Mouse (Mus musculus): ENCODE data around the gene Macrod2. TPM values are rescaled to one million over a fixed set of nuclear protein-coding genes. Genes with fewer than 3 reads are reported as not detected.

Macrod2 gene
- total RNA-seq, 2 experiments from 2014 or later: 51.0 to 52.7 TPM

DNA sequence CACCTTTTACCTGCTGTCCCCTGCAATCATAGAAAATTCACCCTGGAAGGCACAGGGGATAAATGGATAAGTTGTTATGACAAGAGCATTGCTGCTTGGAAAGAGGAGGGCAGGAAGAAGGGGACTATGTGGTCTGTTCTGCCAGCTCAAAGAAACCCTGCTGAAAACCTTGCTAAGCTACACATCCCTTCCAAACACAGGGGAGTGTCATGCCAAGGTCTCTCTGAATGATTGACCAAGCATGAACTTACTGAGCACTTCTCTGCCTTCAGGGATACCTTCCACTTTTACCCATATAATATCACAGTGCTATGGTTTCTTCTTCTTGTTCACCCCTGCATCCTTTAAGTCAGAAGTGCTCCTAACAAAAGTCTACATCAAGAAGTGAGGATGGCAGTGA, 1502.8 kb downstream of the Macrod2 start:
- no peak for DNase-seq (ENCODE audit: low spot score in 2 of 2)

DNA sequence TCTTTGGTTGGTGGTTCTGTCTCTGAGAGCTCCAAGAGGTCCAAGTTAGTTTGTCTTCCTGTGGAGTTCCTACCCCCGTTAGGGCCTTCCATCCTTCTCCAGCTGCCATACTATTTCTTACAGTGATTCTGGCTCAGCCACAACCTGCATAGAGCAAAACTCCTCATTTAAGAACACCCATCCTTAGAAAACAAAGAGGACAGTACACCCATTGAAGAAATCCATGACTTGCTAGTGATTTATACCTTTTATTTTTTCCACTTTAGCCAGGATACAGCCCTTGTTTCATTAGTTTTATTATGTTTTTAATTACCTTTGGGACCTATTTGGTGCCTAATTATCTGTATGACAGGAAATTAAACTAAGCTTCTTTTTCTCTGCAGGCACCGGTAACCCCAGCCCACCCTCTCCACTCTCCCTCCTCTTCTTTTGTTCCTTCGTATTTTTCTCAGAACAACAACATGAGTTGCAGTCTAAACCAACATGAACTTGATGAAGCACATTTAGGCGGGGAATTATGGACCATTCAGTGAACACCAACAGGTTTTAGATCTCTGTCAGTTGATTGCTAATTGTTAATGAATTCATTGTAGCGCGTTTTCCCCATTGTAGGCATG, 1516.8 kb downstream of the Macrod2 start:
- DNase-seq (ENCODE audit: low spot score in 2 of 2): no peak

DNA sequence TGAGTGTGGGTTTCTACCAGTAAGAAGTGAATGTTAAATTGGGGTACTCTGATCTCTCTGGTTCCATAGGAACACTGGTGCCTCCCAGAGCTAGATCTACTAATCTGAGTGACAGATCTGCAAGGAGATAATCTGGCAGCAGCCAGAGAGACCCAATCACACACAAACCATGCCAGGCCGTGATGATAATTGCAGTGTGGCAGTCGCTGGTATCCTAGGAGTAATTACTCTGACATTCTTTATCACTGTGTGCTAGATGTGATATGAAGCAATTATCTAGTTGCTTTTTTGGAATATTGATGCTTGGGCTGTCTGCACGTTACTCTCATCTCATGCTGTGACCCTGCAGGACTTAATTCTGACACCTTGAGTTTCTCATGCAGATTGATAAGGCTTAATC, 1518.4 kb downstream of the Macrod2 start:
- DNase-seq (ENCODE audit: low spot score in 2 of 2): no peak

DNA sequence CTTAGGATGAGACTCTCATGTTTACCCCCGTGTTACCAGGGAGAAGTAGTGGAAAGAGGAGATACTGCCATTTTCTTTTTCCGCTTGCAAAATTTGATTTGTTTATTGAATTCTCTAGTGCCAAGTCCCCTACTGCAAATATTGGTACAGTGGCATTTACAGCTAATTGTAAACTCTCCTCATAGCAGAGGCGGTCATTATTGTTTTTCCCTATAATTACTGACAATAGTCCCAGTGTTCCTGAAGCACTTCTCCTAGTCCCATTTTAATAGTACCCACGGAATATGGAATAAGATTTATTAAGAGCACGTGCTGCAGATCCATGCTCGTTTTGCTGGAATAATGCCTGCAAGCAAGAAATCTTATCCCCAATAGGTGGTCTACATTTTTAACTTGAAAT, 1518.8 kb downstream of the Macrod2 start:
- no peak for DNase-seq (ENCODE audit: low spot score in 2 of 2)

- no peak for DNase-seq (ENCODE audit: low spot score in 2 of 2)
Measured at GRCm38 (mm10) chr2:141920377-141920992, 1525.4 kb downstream of the Macrod2 start.

GRCm38 (mm10) chr2:141935130-141935529, 1540.0 kb downstream of the Macrod2 start:
- DNase-seq (ENCODE audit: low spot score in 2 of 2): no peak

DNA sequence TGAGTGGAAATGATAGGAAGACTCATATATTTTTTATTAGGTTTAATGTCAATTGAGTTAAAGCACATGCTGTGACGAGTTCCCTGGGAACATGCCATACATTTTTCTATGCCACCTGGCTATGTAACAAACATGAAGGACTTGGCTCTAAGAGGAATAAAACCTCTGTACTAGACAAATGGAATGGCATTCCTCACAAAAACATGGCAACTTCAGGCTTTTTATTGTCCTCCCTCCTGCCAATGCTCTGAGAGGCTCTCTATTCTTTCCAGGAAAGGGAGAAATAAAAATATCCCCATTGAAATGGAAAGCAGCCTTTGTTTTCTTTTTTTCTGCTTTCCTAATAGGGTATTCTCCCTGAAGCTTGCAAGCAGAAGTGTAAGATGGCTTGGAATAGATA, 1559.7 kb downstream of the Macrod2 start:
- no peak for DNase-seq (ENCODE audit: low spot score in 2 of 2)

GRCm38 (mm10) chr2:141955197-141955596, 1560.1 kb downstream of the Macrod2 start:
- DNase-seq (ENCODE audit: low spot score in 2 of 2): no peak

DNA sequence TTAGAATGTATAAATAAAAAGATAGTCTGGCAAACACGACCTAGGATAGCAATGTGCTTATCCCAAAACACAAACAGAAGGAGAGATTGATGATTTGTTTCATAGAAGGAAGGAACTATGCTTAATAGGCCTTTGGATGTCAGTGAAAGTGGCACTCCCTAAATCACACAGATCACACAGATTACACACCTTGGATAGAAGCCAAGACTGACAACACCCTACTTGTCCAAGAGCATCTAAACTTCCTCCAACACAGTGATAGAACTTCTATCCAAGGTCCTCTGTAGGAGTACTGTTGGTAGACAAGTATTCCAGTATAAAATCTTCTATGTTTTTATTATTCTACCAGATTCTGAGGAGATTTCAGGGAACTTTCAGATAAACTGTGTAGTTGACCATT, 1567.8 kb downstream of the Macrod2 start:
- DNase-seq (ENCODE audit: low spot score in 2 of 2): no peak

DNA sequence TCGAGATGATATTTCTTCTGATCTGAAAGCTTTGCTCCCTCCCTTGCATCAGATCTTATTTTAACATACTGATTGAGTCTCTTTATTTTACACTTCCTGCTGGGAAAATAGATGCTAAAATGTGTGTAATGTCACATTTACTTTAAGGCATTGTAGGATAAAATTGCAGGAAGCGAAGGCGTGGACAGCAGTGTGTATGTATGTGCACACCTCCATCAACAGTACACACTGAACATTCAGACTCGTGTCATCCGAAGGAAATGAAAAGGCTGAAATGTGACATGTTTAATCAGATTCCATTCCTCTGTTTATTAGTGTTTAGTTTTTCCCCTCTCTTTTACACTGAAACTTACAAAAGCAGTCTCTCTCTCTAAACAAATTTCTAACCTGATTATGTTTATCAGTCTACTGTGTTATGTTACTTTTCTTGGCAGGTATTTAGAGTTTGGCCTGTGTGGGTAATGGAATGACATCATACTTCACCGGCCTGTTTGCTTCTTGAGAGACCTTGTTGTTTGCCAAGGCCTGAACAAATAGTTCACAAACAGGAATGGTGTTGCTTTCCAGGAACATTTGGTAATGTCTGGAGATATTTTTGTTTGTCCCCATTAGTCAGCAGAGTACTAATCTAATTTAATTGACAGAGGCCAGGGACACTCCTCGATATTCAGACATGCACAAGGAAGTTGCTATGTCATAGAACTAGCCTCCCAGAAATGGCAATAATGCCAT, 1588.7 kb downstream of the Macrod2 start:
- DNase-seq (ENCODE audit: low spot score in 2 of 2): no peak

DNA sequence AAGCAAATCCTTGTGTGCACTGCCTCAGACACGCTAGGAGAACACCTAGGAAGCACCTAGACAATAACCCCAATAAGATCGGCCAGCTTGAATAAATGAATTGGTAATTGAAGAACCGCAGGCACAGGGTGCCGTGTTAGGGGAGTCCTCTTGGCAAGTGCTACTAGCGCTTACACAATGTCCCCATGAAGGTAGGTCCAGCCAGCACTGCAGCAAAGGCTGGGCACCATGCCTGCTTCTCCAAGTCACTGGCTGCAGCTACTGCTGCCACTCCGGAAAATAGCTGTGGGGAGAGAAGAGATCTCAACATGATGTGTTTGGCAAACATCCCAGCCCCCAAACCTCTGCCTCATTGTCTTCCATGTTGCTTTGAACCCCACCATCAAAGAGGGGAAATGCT, 1603.8 kb downstream of the Macrod2 start:
- peak; percentile 28 to 38 for DNase-seq (ENCODE audit: low spot score in 2 of 2)

GRCm38 (mm10) chr2:142024534-142025155, 1629.5 kb downstream of the Macrod2 start:
- no peak for DNase-seq (ENCODE audit: low spot score in 2 of 2)

GRCm38 (mm10) chr2:142026721-142027120, 1631.6 kb downstream of the Macrod2 start:
- no peak for DNase-seq (ENCODE audit: low spot score in 2 of 2)

GRCm38 (mm10) chr2:142030756-142031646, 1635.9 kb downstream of the Macrod2 start:
- DNase-seq (ENCODE audit: low spot score in 2 of 2): no peak

- DNase-seq (ENCODE audit: low spot score in 2 of 2): no peak
Measured at GRCm38 (mm10) chr2:142055576-142055975, 1660.5 kb downstream of the Macrod2 start.

DNA sequence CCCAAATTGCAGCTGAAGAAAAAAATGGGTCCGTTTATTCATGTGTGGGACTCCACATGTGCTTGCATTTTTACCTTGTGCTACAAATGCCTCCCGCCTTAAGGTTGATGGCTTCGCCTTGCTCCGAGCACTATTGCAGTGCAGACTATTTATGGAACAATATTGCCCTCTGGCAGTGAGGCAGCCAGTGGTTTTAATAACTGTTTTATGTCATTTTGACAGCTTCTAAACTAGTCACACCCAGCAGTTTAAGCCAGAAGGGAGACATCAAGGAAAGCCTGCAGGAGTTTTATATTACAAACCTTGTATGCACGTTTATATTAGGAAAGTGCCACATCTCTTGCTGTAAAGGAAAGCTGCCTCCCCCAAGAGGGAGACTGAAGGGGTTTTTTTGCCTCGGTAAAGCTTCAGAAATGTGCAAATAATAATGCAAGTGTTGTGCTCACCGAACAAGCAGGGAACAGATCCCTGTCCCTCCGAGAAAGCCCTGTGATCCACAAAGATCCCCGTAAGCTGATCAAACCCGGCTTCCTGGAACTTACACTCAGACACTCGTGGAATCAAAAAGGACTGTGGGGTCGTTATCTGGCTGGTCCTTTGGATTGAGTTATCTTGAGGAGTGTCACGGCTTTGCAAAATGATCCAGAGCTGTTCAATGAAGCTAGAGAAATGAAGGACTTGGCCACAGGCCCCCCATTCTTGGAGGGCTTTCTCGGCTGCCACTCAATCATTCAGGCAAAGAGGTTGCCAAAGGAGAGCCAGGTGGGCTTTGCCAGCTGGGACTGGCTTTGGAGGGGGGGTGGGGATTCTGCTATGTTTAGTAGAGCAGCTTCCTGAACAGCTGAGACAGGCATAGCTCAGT, 1663.0 kb downstream of the Macrod2 start:
- no peak for DNase-seq (ENCODE audit: low spot score in 2 of 2)

DNA sequence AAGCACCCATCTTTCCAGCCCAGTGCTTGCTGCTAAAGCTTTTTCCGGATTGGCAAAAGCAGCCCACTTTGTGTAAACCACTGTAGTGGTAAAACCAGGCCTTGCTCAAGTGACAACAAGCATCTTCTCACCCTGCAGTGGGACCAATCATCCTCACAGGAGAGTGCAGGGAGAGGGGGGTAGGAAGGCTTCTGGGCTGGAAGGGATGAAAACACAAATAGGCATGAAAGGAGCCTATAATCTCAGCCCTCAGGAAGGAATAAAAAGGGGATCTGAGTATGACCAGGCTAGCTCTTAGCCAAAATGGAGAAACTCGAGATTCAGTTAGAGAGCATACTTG, 1663.6 kb downstream of the Macrod2 start:
- no peak for DNase-seq (ENCODE audit: low spot score in 2 of 2)

DNA sequence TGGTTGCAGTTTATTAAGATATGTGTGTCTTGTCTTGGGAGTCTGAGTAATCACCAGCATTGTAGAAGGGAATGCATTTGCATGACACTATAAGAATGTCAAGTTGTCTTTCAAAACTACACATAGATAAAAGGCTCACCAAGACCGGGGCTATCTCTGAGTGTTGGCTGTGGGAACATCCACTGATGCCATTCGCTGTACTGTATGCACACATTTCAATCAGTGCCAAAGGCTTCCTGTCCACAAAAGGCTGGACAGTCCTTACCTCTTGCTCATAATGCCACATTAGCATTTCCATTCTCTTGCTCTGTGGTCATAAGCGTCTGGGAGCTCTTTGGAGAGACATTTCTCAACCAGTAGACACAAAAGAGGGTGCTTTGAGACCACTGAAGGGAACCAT, 1713.8 kb downstream of the Macrod2 start:
- no peak for DNase-seq (ENCODE audit: low spot score in 2 of 2)

DNA sequence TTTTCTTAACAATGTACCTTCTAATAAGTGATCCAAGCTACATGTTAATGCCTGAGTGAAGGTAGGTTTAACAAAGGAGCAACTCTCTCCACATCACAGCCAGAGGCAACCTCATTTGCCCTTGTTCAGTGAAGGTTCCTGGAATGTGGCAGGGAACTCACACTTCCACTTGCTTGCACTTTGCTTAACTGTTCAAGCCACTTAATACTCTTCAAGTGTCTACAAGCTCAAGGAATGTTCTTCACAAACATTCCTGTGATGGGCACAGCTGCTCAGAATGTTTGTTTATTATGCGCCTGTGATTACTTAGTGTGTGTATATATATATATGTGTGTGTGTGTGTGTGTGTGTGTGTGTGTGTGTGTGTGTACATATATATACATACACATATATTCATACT, 1721.5 kb downstream of the Macrod2 start:
- no peak for DNase-seq (ENCODE audit: low spot score in 2 of 2)

- DNase-seq (ENCODE audit: low spot score in 2 of 2): no peak
Measured at GRCm38 (mm10) chr2:142128109-142128508, 1733.0 kb downstream of the Macrod2 start.
